12 mouse cellular contexts compared by ENCODE assay signal in the genomic region with DNA sequence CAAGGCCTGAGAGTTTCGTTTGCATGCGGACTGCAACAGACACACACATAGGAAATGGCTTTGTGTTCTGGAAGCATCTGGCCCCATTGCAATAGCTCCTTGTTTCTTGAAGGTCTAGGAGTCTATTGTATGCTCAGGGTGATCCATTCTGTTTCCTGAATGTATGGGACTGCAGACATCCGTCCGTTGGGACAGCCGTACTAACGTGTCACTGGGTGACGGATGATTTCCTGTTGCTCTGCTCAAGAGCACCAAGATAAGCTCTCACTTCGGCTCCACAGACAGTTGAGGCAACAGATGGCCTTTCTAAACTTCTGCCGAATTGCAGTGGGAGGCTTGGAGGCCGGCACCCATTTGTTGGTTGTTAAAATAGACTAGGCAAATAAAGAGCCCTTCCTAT.
A peak's percentile ranks its signal among the peaks of the same experiment; 100 is the strongest.
DNase-seq lines count a peak whose midpoint lies in the region; ATAC-seq and TF ChIP-seq lines count a peak whose summit lies in the region.
"Had no signal": no experiment of that assay in that cellular context is flagged by ENCODE, and none has a peak within 500 bp of the region (broad histone marks: within the 10 kb centered on the region; RNA-seq: fewer than 3 reads in every experiment).

No protein-coding gene starts in this region.

- H3K27me3 ChIP-seq in heart, embryonic 11.5 days (ENCODE audit: control insufficient read depth, insufficient read depth, low read length), result no peaks in the 10 kb centered on the region
- H3K27me3 ChIP-seq in heart, adult 2 months (ENCODE audit: control insufficient read depth, insufficient read depth, low read length), result no peaks in the 10 kb centered on the region
- H3K27me3 ChIP-seq in lung, embryonic 14.5 days (ENCODE audit: insufficient read depth, low read length), result no peaks in the 10 kb centered on the region
- no peaks in the 10 kb centered on the region for H3K27me3 ChIP-seq in liver, embryonic 16.5 days (ENCODE audit: control insufficient read depth, insufficient read depth, low read depth, low read length)
- H3K27me3 ChIP-seq: limb, embryonic 15.5 days had no signal

- H3K9ac ChIP-seq in heart, embryonic 11.5 days (ENCODE audit: low read depth, low read length), result no peak overlapping the region
- H3K9ac ChIP-seq in heart, adult 2 months (ENCODE audit: low read depth, low read length), result no peak overlapping the region
- no peak overlapping the region for H3K9ac ChIP-seq in lung, embryonic 14.5 days
- no peak overlapping the region for H3K9ac ChIP-seq in liver, embryonic 16.5 days (ENCODE audit: low read depth, low read length)
- H3K9ac ChIP-seq: limb, embryonic 15.5 days had no signal

- no peak for TF ChIP-seq CTCF in heart, adult 2 months (IDR thresholded peaks at IDR 0.05)
- TF ChIP-seq CTCF in lung, embryonic 14.5 days (IDR thresholded peaks at IDR 0.05; ENCODE audit: low read depth), result no peak
- no peak for TF ChIP-seq CTCF in lung, adult 2 months (IDR thresholded peaks at IDR 0.05; ENCODE audit: insufficient read depth, low read length)

- H3K4me1 ChIP-seq in heart, embryonic 11.5 days (ENCODE audit: control insufficient read depth, insufficient read depth, low read length), result peaks cover 16% of the 10 kb centered on the region
- H3K4me1 ChIP-seq in heart, adult 2 months (ENCODE audit: control insufficient read depth, insufficient read depth, low read length), result no peaks in the 10 kb centered on the region
- H3K4me1 ChIP-seq in lung, embryonic 14.5 days (ENCODE audit: insufficient read depth), result peaks cover 8% of the 10 kb centered on the region; the same call in 1 of the 2 replicates
- no peaks in the 10 kb centered on the region; the same call in 1 of the 2 replicates for H3K4me1 ChIP-seq in lung, adult 2 months (ENCODE audit: control insufficient read depth, insufficient read depth, low read length)
- H3K4me1 ChIP-seq in liver, embryonic 16.5 days (ENCODE audit: control insufficient read depth, low read depth, low read length), result no peaks in the 10 kb centered on the region

- no peak for TF ChIP-seq EP300 in heart, adult 2 months (IDR thresholded peaks at IDR 0.05; ENCODE audit: insufficient read depth, low read depth, low read length)

- no peak overlapping the region for H3K4me3 ChIP-seq in heart, embryonic 11.5 days (ENCODE audit: low read depth, low read length)
- no peak overlapping the region for H3K4me3 ChIP-seq in heart, adult 2 months
- H3K4me3 ChIP-seq in lung, embryonic 14.5 days (ENCODE audit: low read depth, low read length), result no peak overlapping the region
- H3K4me3 ChIP-seq in lung, adult 2 months (replicated peaks; ENCODE audit: extremely low read depth, low read depth, low read length), result no peak overlapping the region
- H3K4me3 ChIP-seq in liver, embryonic 16.5 days (ENCODE audit: low read depth, low read length), result no peak overlapping the region
- H3K4me3 ChIP-seq: limb, embryonic 15.5 days had no signal

- no peaks in the 10 kb centered on the region for H3K36me3 ChIP-seq in heart, embryonic 11.5 days (ENCODE audit: control insufficient read depth, insufficient read depth, low read length)
- no peaks in the 10 kb centered on the region for H3K36me3 ChIP-seq in heart, adult 2 months (ENCODE audit: control insufficient read depth, insufficient read depth, low read length)
- H3K36me3 ChIP-seq in lung, embryonic 14.5 days (ENCODE audit: insufficient read depth), result no peaks in the 10 kb centered on the region
- no peaks in the 10 kb centered on the region for H3K36me3 ChIP-seq in liver, embryonic 16.5 days (ENCODE audit: control insufficient read depth, insufficient read depth)
- H3K36me3 ChIP-seq: limb, embryonic 15.5 days had no signal

- H3K9me3 ChIP-seq in heart, embryonic 11.5 days (replicated peaks; ENCODE audit: control insufficient read depth, low read length), result no peaks in the 10 kb centered on the region
- no peaks in the 10 kb centered on the region for H3K9me3 ChIP-seq in lung, embryonic 14.5 days (ENCODE audit: low read depth, low read length)
- no peaks in the 10 kb centered on the region for H3K9me3 ChIP-seq in liver, embryonic 16.5 days (replicated peaks; ENCODE audit: control insufficient read depth, low read length)
- H3K9me3 ChIP-seq: limb, embryonic 15.5 days had no signal

- no peak for DNase-seq in heart, adult 2 months
- DNase-seq in lung, embryonic 14.5 days, result peak; percentile 84
- no peak for DNase-seq in lung, adult 2 months
- DNase-seq in thymus, postnatal 36 days, result peak; percentile 2 to 24
- no peak for DNase-seq in left cerebral cortex, postnatal 36 days (ENCODE audit: low spot score in 2 of 2)
- no peak for DNase-seq in adrenal gland, adult (ENCODE audit: inconsistent age in 2 of 2, low spot score in 1 of 2)
- DNase-seq: B cell, adult 2 months; cerebellum, adult 18-20 months had no signal

- H3K79me2 ChIP-seq in heart, adult 2 months (replicated peaks; ENCODE audit: control insufficient read depth, insufficient read depth, low read length), result no peaks in the 10 kb centered on the region

- H3K27ac ChIP-seq in heart, embryonic 11.5 days (ENCODE audit: low read depth, low read length), result peak overlapping the region; percentile 67; the same call in 1 of the 2 replicates
- H3K27ac ChIP-seq in heart, adult 2 months, result no peak overlapping the region
- H3K27ac ChIP-seq in lung, embryonic 14.5 days (ENCODE audit: low read depth), result peak overlapping the region; percentile 78
- 0 out of 2 replicates have a peak overlapping the region, but pooled peaks have one; percentile 15 for H3K27ac ChIP-seq in liver, embryonic 16.5 days (ENCODE audit: low read length)
- H3K27ac ChIP-seq: limb, embryonic 15.5 days had no signal

- ATAC-seq in heart, embryonic 11.5 days (replicated peaks; ENCODE audit: insufficient number of reproducible peaks, low FRiP score, low TSS enrichment), result 0 out of 2 replicates have a peak, but pooled peaks have one; percentile 46
- ATAC-seq in lung, embryonic 14.5 days (ENCODE audit: insufficient read depth), result peak; percentile 81; the same call in 1 of the 2 replicates
- ATAC-seq in liver, embryonic 16.5 days (ENCODE audit: low read depth), result peak; percentile 76
- ATAC-seq: hindbrain, embryonic 16.5 days had no signal

- no peak overlapping the region for H3K4me2 ChIP-seq in heart, embryonic 11.5 days
- no peak overlapping the region for H3K4me2 ChIP-seq in lung, embryonic 14.5 days
- no peak overlapping the region for H3K4me2 ChIP-seq in liver, embryonic 16.5 days (ENCODE audit: low read depth, low read length)
- H3K4me2 ChIP-seq: limb, embryonic 15.5 days had no signal

- intact Hi-C loops in heart, adult 2 months (cut with DNase I), result no loop called here
- intact Hi-C loops in left cerebral cortex, postnatal 36 days (cut with DNase I), result no loop called here

- TF ChIP-seq POLR2A in heart, adult 2 months (IDR thresholded peaks at IDR 0.05; ENCODE audit: insufficient read depth, low read depth, low read length), result no peak
- no peak for TF ChIP-seq POLR2A in lung, adult 2 months (IDR thresholded peaks at IDR 0.05; ENCODE audit: borderline replicate concordance, extremely low read depth, low read depth, low read length)

- 10% methylated on average over 10 of the region's 10 CpGs for WGBS in heart, embryonic 11.5 days (ENCODE audit: insufficient replicate concordance)
- 32% methylated on average over 10 of the region's 10 CpGs for WGBS in heart, adult 2 months
- WGBS in lung, embryonic 14.5 days, result 14% methylated on average over 10 of the region's 10 CpGs
- 20% methylated on average over 10 of the region's 10 CpGs for WGBS in lung, adult 2 months
- WGBS in liver, embryonic 16.5 days (ENCODE audit: insufficient replicate concordance), result 11% methylated on average over 10 of the region's 10 CpGs

Comparison
In these comparisons a context has a peak if more than half of its experiments do, and no peak if none do; other contexts are left out.
1. DNase-seq: peak in lung, embryonic 14.5 days (single experiment) and thymus, postnatal 36 days (2 of 2); none in heart, adult 2 months (0 of 2), lung, adult 2 months (single experiment), left cerebral cortex, postnatal 36 days (0 of 2) and adrenal gland, adult (0 of 2).
2. Peak in every context shown above with its lines, with median percentiles within 50 percentile points of each other: ATAC-seq.